Mouse (Mus musculus): ENCODE measurements around the gene Gm28891. TPM values are rescaled to one million over a fixed set of nuclear protein-coding genes. Genes with fewer than 3 reads are reported as not detected.

Gene Gm28891
- not detected for total RNA-seq (2023)

DNA sequence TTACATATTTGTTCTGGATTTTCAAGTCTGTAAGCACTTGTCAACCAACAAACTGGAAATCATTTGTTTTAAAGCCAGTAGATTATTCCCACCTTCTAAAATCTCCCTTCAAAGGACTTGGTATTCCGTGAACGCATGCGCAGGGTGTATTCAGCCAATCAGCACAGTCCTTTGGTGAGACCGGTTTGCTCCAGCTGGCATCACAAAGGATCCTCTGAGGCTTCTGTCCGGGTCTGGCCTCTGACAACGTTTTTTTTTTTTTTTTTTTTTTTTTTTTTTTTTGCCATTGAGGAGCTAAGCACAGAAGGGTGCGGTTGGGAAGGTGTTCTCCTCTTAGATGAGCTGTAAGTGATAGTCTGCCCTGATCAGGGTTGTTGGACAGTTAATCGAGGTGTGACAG is at the start of gene Gm28891:
Gene Gm28891, plus strand, starts transcription at position 301 of the 400 bp plus-strand sequence.

